Mouse (Mus musculus): ENCODE measurements at regions not wholly inside any gene's neighbourhood (a gene's known extent, or its start where the extent isn't known, plus 50 kb on each side); places are given as distances from the start of the nearest gene placed in this dataset.

DNA sequence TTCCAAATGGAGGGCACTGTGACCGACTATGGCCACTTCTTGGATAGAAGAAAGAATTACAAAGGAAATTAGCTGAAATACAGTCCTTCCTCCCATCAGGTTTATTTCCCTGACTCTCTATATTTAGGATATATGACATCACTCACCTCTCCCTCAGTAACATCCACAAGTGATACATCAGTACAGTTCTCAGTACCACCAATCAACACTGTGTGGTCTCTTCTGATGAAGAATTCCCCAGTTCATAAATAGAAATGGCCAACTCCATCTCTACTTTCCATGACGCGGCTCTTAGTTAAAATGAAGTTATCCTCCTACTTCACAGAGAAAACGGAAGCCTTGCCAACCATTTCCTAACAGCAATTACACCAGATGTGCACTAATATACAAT lies 208.3 kb upstream of the Dio2 start:
- no peak for ATAC-seq (ENCODE audit: insufficient number of reproducible peaks, low FRiP score, low TSS enrichment)

DNA sequence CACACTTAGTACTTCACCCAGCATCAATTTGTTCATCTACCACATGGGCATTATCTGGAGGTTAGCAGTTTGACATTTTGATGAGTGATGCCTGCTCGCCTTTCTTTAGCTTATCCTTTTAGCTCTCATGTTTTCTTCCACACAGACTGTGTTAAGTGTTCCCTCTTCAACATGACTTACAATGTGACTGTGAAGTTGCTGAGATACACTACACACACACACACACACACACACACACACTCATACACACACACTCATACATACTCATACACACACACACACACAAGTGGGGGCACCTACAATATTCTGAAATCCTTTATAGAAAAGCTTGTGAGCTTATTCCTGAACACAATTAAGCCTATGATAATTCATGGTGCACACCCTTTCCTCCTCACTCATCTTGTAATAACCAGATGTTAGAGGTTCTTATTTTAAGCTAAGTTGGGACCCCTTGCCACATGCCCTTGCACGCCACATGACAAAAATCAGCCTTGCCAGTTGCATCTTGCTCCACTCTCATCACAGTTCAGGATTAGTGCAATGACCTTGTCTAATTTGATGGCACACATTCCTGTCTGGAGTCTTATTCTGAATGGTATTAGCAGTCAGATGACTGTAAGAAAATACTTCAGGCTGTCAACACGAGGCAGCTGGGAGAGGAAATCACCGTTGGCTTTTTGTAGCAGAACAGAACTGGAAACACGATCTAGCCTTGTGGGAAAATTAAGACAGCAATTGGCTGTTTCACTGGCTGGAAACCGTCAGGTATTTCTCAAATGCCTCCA lies 207.7 kb upstream of the Dio2 start:
- no peak for ATAC-seq (ENCODE audit: insufficient number of reproducible peaks, low FRiP score, low TSS enrichment)

- peak; percentile 38 for ATAC-seq (ENCODE audit: insufficient number of reproducible peaks, low FRiP score, low TSS enrichment)
These were observed 194.4 kb upstream of the Dio2 start for GRCm38 (mm10) chr12:90932684-90933083.

DNA sequence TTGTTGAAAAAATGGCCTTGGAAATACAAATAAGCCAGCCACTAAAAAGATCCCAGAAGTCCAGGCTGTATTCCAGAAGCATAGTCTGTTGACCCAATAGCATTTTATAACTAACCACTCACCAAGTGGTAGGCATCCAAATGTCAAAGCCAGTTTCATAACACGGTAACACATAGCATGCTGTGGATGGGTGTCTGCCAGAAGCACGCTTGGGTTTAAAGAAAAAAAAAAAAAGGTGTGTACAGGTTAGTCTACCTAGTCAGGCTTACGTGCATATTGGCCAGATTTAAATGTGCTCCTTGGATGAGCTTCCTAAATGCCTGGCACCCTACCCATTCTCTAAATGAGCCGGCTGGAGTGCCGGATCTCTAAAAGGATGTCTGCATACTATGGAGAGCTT lies 194.0 kb upstream of the Dio2 start:
- peak; percentile 92 for ATAC-seq (ENCODE audit: insufficient number of reproducible peaks, low FRiP score, low TSS enrichment)

GRCm38 (mm10) chr12:90930091-90930715 lies 192.0 kb upstream of the Dio2 start:
- no peak for ATAC-seq (ENCODE audit: insufficient number of reproducible peaks, low FRiP score, low TSS enrichment)

DNA sequence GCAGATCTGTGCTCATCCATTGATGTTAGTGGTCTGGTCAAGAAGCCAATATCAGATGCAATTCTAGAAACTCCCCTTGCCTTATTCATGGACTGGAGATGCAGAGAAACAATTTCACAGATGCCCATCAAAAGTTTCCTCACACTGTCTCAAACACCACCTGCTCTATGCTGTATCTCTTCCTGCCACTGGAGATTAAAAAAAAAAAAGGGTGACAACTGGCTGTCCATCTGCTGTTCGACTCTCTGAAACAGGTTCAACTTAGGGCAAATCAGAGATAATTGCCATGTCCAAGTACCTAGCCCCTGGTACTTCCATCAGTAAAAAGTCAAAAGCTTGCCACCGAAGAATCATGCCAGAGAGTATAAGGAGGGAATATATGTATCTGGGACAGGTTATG lies 185.4 kb upstream of the Dio2 start:
- ATAC-seq (ENCODE audit: insufficient number of reproducible peaks, low FRiP score, low TSS enrichment): no peak

GRCm38 (mm10) chr12:90923148-90923547 lies 184.9 kb upstream of the Dio2 start:
- no peak for ATAC-seq (ENCODE audit: insufficient number of reproducible peaks, low FRiP score, low TSS enrichment)

- no peak for ATAC-seq (ENCODE audit: insufficient number of reproducible peaks, low FRiP score, low TSS enrichment)
These were observed 183.0 kb upstream of the Dio2 start for GRCm38 (mm10) chr12:90921227-90921626.

DNA sequence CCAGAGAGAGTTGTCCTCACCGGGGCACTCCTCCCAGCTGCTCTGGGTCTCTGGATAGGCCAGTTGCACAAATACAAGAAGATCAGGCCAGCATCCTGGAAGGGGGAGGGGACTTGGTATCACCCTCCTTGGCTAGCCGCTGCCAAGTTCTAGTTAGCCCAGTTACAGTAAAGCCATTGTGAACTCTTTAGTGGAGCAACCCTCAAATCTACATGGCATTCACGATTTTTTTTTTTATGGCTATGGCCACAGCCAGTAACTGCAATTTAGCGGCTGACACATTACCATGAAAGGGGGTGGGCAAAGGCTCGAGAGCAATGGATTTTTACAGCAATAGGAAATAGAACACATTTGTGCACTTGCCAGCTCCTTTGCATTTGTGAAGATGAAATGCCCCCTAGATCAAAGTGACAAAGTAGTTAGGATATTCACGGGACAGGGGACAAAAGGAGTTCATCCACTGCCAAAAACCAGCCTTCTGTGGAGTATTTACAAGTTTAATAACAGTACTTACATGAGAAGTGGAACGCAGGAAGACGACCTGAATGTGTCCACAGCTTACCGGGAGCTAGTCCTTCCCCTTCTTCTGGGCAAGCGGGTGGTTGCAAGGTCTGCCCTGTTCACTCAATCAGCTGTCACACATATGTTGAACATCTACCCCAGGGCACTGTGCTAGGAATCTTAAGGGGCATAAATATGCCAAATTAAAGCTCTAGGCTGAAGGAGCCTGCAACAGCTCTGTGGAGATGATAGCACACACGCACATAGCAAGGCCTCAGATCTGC lies 177.9 kb upstream of the Dio2 start:
- ATAC-seq (ENCODE audit: insufficient number of reproducible peaks, low FRiP score, low TSS enrichment): peak; percentile 52; the same call in 1 of the 2 replicates

GRCm38 (mm10) chr12:90903991-90904390 lies 165.8 kb upstream of the Dio2 start:
- ATAC-seq (ENCODE audit: insufficient number of reproducible peaks, low FRiP score, low TSS enrichment): no peak

DNA sequence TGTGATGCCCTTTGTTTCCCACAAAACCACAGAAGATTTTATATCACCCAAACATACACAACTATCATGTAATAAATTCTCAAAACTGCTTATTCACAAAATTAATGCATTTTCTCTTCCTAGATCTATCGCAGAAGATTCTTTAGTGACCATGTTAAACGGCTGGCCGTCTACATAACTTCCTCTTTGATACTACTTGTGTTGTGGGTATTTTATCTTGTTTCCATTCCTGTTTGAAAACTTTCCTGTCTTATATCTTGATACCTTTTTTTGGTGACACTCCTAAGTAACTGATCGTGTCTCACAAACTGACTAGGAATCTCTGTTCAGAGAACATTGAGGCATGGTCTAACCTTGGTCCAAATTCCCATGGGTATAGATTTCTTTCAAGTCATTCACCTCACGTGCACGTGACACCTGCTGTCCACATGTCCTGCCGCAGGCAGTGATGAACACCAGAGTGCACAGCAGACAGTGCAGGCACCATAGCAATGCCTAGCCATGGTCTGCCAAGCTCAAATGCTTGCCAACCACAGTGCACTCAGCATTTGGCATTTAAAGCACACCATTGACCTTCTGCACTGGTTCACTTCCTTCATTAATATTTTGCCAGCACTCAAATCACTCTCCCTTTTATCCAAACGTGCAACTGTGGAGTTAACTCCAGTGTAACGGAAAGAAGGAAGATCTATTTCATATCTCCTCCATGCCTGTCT lies 155.6 kb upstream of the Dio2 start:
- no peak for ATAC-seq (ENCODE audit: insufficient number of reproducible peaks, low FRiP score, low TSS enrichment)

DNA sequence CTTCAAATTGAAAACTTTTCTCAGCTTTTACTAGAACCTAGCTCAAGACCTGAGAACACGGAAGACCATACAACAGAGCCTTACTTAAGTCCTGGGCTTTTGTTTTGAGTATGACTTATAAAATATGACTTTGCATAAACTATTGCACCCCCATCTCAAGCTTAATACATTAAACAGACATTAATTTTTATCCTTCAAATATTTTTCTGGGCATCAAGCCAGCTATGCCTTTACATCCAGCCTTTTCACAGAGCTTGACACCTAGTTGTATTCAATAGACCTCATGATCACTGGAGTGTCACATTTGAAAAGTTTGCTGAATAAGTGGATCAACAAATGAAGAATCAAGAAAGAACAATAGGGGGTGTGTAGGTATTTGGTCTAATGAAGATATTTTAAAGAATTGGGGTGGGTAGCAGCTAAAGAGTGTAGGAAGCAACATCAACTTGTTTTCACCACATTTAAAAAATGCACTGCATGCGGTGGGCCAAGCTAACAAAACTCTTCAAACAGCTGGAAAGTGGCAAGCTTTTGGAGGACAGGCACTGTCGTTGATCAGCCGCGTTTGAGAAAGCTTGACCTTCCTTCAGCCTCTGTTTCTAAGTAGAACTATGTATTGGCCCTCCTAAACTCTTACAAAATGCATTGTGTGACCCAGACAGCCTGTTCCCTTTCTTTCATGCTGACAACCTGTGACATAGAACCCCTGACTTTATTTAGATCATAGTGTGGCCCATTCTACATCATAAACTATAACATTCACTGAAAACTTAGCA lies 138.2 kb upstream of the Dio2 start:
- ATAC-seq (ENCODE audit: insufficient number of reproducible peaks, low FRiP score, low TSS enrichment): no peak

DNA sequence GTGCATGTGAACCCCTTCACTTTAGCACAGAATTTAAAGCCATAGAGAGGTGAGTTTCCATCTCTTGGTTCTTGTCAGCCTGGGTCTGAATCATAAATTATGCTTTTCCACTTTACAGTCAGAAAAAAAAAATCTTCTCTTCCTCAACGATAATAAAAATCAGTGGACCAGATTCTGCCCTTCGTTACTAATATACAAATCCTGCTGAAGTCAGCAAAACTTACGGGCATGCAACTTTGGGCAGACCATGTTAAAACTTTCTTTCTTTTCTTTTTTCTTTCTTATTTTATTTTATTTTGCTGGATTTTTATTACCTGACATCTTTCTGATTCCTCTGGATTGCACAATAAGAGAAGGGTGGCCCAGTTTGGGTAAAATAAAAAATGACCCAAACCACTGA lies 136.6 kb upstream of the Dio2 start:
- no peak for ATAC-seq (ENCODE audit: insufficient number of reproducible peaks, low FRiP score, low TSS enrichment)

GRCm38 (mm10) chr12:90873959-90874358 lies 135.7 kb upstream of the Dio2 start:
- ATAC-seq (ENCODE audit: insufficient number of reproducible peaks, low FRiP score, low TSS enrichment): no peak

- no peak for ATAC-seq (ENCODE audit: insufficient number of reproducible peaks, low FRiP score, low TSS enrichment)
These were observed 128.4 kb upstream of the Dio2 start for GRCm38 (mm10) chr12:90866597-90866996.

DNA sequence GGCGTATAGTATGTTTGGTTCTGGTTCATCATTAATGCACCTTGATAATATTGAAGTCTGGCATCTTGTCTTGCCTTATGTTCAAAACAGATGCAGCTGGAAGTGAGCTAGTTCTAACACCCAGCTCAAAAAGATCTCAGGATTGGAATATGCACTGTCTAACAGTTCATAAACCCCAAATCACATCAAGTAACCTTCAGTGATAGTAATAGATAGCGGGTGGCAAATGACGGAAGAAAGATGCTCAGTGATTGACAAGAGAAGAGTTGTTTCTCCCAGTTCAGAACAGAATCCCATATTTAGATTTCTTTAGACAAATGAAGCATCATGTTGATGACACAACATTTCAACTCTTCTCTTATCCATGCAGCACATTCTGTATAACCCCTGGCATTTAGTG lies 124.4 kb upstream of the Dio2 start:
- no peak for ATAC-seq (ENCODE audit: insufficient number of reproducible peaks, low FRiP score, low TSS enrichment)

DNA sequence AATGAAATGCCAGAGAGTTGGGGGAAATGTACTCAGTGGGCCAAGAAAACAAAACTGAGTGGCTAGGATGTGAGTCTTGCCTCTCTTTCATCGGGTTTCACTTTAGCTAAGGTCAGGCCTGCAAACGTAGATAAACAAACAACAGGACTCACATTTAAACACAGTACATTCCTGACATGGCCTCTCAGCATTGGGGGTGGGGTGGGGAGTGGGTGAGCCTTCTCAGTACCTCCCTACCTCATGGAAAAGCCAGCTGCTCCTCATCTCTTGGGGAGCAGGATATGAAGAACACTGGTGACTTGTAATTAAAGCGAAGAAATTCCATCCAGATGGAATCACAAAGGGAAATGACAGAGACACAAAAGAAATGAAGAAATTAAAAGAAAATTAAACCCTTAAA lies 119.5 kb upstream of the Dio2 start:
- ATAC-seq (ENCODE audit: insufficient number of reproducible peaks, low FRiP score, low TSS enrichment): no peak

DNA sequence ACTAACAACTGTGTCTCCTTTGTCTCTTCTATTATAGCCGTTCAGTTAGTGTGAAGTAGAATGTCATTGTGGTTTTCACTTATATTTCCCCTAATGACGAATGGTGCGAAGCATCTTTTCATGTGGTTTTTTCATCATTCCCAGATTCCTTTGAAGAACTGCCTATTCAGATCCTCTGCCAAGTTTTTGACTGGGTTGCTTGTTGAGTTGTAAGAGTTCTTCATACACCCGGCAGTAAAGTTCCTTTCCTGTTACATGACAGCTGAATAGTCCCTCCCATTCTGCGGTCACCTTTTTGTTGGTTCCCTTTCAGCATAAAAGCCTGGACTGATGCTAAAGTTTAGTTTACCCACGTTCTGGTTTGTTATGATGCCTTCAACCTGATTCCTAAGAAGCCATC lies 72.4 kb upstream of the Dio2 start:
- no peak for ATAC-seq (ENCODE audit: insufficient number of reproducible peaks, low FRiP score, low TSS enrichment)

DNA sequence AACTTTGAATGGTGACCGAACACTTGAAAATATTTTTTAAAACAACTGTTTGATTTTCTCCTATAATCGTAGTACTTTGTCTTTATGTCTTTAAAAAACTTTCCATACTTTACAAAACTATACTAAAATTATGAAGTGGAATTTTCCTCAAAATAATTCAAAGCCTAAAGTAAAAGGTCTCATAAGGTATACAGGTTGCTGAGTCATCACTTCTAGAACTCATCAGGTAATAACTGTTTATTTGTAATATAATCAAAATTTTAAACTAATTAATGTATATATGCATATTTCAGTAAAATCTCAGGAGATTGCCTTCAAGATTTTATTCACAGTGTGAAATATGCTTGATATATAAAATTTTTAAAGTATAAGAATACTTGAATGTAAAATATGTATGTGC lies 52.3 kb upstream of the Dio2 start:
- ATAC-seq (ENCODE audit: insufficient number of reproducible peaks, low FRiP score, low TSS enrichment): no peak

Measured in cerebellum, adult (tissue).